ENCODE assay signal across 11 mouse cellular contexts in genomic region chr9:100599761-100600328, GRCm38 (mm10). TPM values are rescaled to one million over a fixed set of nuclear protein-coding genes. Genes with fewer than 3 reads are reported as not detected.
A peak's percentile ranks its signal among the peaks of the same experiment; 100 is the strongest.
DNase-seq lines count a peak whose midpoint lies in the region; ATAC-seq and TF ChIP-seq lines count a peak whose summit lies in the region.
"Had no signal": no experiment of that assay in that cellular context is flagged by ENCODE, and none has a peak within 500 bp of the region (broad histone marks: within the 10 kb centered on the region; RNA-seq: fewer than 3 reads in every experiment).

No protein-coding gene starts in this region.

- intact Hi-C loops in left cerebral cortex, postnatal 25 days (cut with DNase I) = no loop called here

- no peak overlapping the region for H3K27ac ChIP-seq in forebrain, postnatal 0 days (ENCODE audit: low read depth, low read length)
- H3K27ac ChIP-seq in midbrain, embryonic 15.5 days = peak overlapping the region; percentile 2; the same call in 1 of the 2 replicates
- H3K27ac ChIP-seq: left cerebral cortex, adult 2 months had no signal

- 26% methylated on average over 3 of the region's 3 CpGs for WGBS in forebrain, postnatal 0 days
- WGBS in midbrain, embryonic 15.5 days = 23% methylated on average over 3 of the region's 3 CpGs

- no peaks in the 10 kb centered on the region for H3K9me3 ChIP-seq in forebrain, postnatal 0 days (ENCODE audit: low read length)
- no peaks in the 10 kb centered on the region for H3K9me3 ChIP-seq in midbrain, embryonic 15.5 days

- ATAC-seq in forebrain, postnatal 0 days = peak; percentile 55; the same call in 1 of the 2 replicates
- peak; percentile 83 for ATAC-seq in midbrain, embryonic 15.5 days (replicated peaks)

- no peak for TF ChIP-seq CTCF in forebrain, postnatal 0 days (IDR thresholded peaks at IDR 0.05; ENCODE audit: low read depth)

- H3K4me3 ChIP-seq in forebrain, postnatal 0 days (ENCODE audit: low read depth, low read length) = no peak overlapping the region
- no peak overlapping the region for H3K4me3 ChIP-seq in midbrain, embryonic 15.5 days
- H3K4me3 ChIP-seq: left cerebral cortex, adult 2 months had no signal

- no peak overlapping the region for H3K9ac ChIP-seq in forebrain, postnatal 0 days
- no peak overlapping the region for H3K9ac ChIP-seq in midbrain, embryonic 15.5 days

- peak; percentile 25 to 31 for DNase-seq in cerebellum, postnatal 10 days
- no peak for DNase-seq in cerebellum, postnatal 36 days
- peak; percentile 45 for DNase-seq in Muller cell, postnatal 12 days (ENCODE audit: inconsistent ontology term)
- no peak for DNase-seq in forebrain, postnatal 0 days
- DNase-seq in ovary, postnatal 36 days (ENCODE audit: low spot score) = no peak
- DNase-seq in urinary bladder, postnatal 4 days (ENCODE audit: low spot score in 2 of 2) = no peak
- no peak for DNase-seq in left cerebral cortex, postnatal 25 days (ENCODE audit: low spot score in 2 of 2)
- DNase-seq: cerebellum, adult 8-10 months had no signal

- no peaks in the 10 kb centered on the region for H3K27me3 ChIP-seq in forebrain, postnatal 0 days (ENCODE audit: insufficient read depth, low read length)
- H3K27me3 ChIP-seq in midbrain, embryonic 15.5 days (replicated peaks) = no peaks in the 10 kb centered on the region

- H3K4me1 ChIP-seq in forebrain, postnatal 0 days (ENCODE audit: insufficient read depth) = 0 out of 2 replicates have a peak, but pooled peaks cover 9% of the 10 kb centered on the region
- H3K4me1 ChIP-seq in midbrain, embryonic 15.5 days = peaks cover 9% of the 10 kb centered on the region; the same call in 1 of the 2 replicates

- no peaks in the 10 kb centered on the region for H3K36me3 ChIP-seq in forebrain, postnatal 0 days (ENCODE audit: insufficient read depth)
- H3K36me3 ChIP-seq in midbrain, embryonic 15.5 days (replicated peaks) = no peaks in the 10 kb centered on the region

- no peak overlapping the region for H3K4me2 ChIP-seq in forebrain, postnatal 0 days (ENCODE audit: low read depth)
- no peak overlapping the region for H3K4me2 ChIP-seq in midbrain, embryonic 15.5 days

RNA-seq across cellular contexts. Expression of gene Stag1, which starts 2.2 kb away (rescaled TPM):
- total RNA-seq in forebrain, postnatal 0 days (2014; rRNA removed) = 51.1 and 65.1 TPM in 2 replicates
- 22.4 and 22.9 TPM in 2 replicates for polyA plus RNA-seq in forebrain, postnatal 0 days (2015; fragmentation: Nextera tagmentation; extraction: Ambion mirVana)
- 28.1 and 33.7 TPM in 2 replicates for polyA plus RNA-seq in midbrain, embryonic 15.5 days (2015; fragmentation: Nextera tagmentation; extraction: Ambion mirVana)
- 10 to 100 TPM; 42.3 to 49.7 TPM for total RNA-seq in left cerebral cortex, postnatal 25 days (2021)

RNA-seq across cellular contexts. Expression of gene Slc35g2, which starts 29.0 kb away (rescaled TPM):
- 9.4 and 13.5 TPM in 2 replicates for total RNA-seq in forebrain, postnatal 0 days (2014; rRNA removed)
- polyA plus RNA-seq in forebrain, postnatal 0 days (2015; fragmentation: Nextera tagmentation; extraction: Ambion mirVana) = 5.6 and 10.5 TPM in 2 replicates
- polyA plus RNA-seq in midbrain, embryonic 15.5 days (2015; fragmentation: Nextera tagmentation; extraction: Ambion mirVana) = 17.6 and 18.1 TPM in 2 replicates
- total RNA-seq in left cerebral cortex, postnatal 25 days (2021) = 10 to 100 TPM; 19.0 to 19.1 TPM
- total RNA-seq: neutrophil, adult 5-6 weeks had no signal

RNA-seq across cellular contexts. Expression of gene Nck1, which starts 53.9 kb away (rescaled TPM):
- 14.7 and 19.5 TPM in 2 replicates for total RNA-seq in forebrain, postnatal 0 days (2014; rRNA removed)
- polyA plus RNA-seq in forebrain, postnatal 0 days (2015; fragmentation: Nextera tagmentation; extraction: Ambion mirVana) = 24.4 and 28.0 TPM in 2 replicates
- polyA plus RNA-seq in midbrain, embryonic 15.5 days (2015; fragmentation: Nextera tagmentation; extraction: Ambion mirVana) = 52.4 and 53.6 TPM in 2 replicates
- 10 to 100 TPM; 37.8 to 38.0 TPM for total RNA-seq in left cerebral cortex, postnatal 25 days (2021)

Comparison
In these comparisons a context has a peak if more than half of its experiments do, and no peak if none do; other contexts are left out.
1. DNase-seq: peak in cerebellum, postnatal 10 days (2 of 2) and Muller cell, postnatal 12 days (single experiment); none in cerebellum, postnatal 36 days (0 of 2), forebrain, postnatal 0 days (single experiment), ovary, postnatal 36 days (single experiment), urinary bladder, postnatal 4 days (0 of 2) and left cerebral cortex, postnatal 25 days (0 of 2).